Mouse (Mus musculus): Measurements from ENCODE around the gene Whrn.

Gene Whrn

GRCm38 (mm10) chr4:63493351-63494121 is 2.3 kb downstream of the Whrn start:
- DNase-seq (ENCODE audit: low read depth) = no peak

- no peak for DNase-seq (ENCODE audit: low read depth)
Observed at GRCm38 (mm10) chr4:63491521-63491920, 4.3 kb downstream of the Whrn start.

GRCm38 (mm10) chr4:63490146-63490545 is 5.6 kb downstream of the Whrn start:
- DNase-seq (ENCODE audit: low read depth) = no peak

- DNase-seq (ENCODE audit: low read depth) = no peak
Observed at GRCm38 (mm10) chr4:63489676-63490075, 6.1 kb downstream of the Whrn start.

GRCm38 (mm10) chr4:63487916-63488315 is 7.9 kb downstream of the Whrn start:
- DNase-seq (ENCODE audit: low read depth) = no peak

- DNase-seq (ENCODE audit: low read depth) = no peak
Observed at GRCm38 (mm10) chr4:63487256-63487655, 8.5 kb downstream of the Whrn start.

- peak; percentile 82 for DNase-seq (ENCODE audit: low read depth)
Observed at GRCm38 (mm10) chr4:63486523-63486922, 9.3 kb downstream of the Whrn start.

- no peak for DNase-seq (ENCODE audit: low read depth)
Observed at GRCm38 (mm10) chr4:63483741-63484140, 12.1 kb downstream of the Whrn start.

GRCm38 (mm10) chr4:63480845-63481167 is 15.0 kb downstream of the Whrn start:
- no peak for DNase-seq (ENCODE audit: low read depth)

GRCm38 (mm10) chr4:63480098-63480844 is 15.5 kb downstream of the Whrn start:
- DNase-seq (ENCODE audit: low read depth) = peak; percentile 78

- no peak for DNase-seq (ENCODE audit: low read depth)
Observed at GRCm38 (mm10) chr4:63478036-63478435, 17.8 kb downstream of the Whrn start.

GRCm38 (mm10) chr4:63476891-63477290 is 18.9 kb downstream of the Whrn start:
- no peak for DNase-seq (ENCODE audit: low read depth)

GRCm38 (mm10) chr4:63475208-63475607 is 20.6 kb downstream of the Whrn start:
- no peak for DNase-seq (ENCODE audit: low read depth)

- no peak for DNase-seq (ENCODE audit: low read depth)
Observed at GRCm38 (mm10) chr4:63474439-63474838, 21.4 kb downstream of the Whrn start.

GRCm38 (mm10) chr4:63467338-63467737 is 28.5 kb downstream of the Whrn start:
- no peak for DNase-seq (ENCODE audit: low read depth)

- no peak for DNase-seq (ENCODE audit: low read depth)
Observed at GRCm38 (mm10) chr4:63466192-63466591, 29.6 kb downstream of the Whrn start.

- no peak for DNase-seq (ENCODE audit: low read depth)
Observed at GRCm38 (mm10) chr4:63460876-63461525, 34.8 kb downstream of the Whrn start.

GRCm38 (mm10) chr4:63459141-63459789 is 36.5 kb downstream of the Whrn start:
- DNase-seq (ENCODE audit: low read depth) = no peak

- DNase-seq (ENCODE audit: low read depth) = no peak
Observed at GRCm38 (mm10) chr4:63456547-63456946, 39.2 kb downstream of the Whrn start.

- no peak for DNase-seq (ENCODE audit: low read depth)
Observed at GRCm38 (mm10) chr4:63453939-63454513, 41.8 kb downstream of the Whrn start.

GRCm38 (mm10) chr4:63452555-63452954 is 43.2 kb downstream of the Whrn start:
- DNase-seq (ENCODE audit: low read depth) = no peak

- no peak for DNase-seq (ENCODE audit: low read depth)
Observed at GRCm38 (mm10) chr4:63450551-63450950, 45.2 kb downstream of the Whrn start.
